Mouse (Mus musculus): ENCODE results near the gene Pcbp1.
"Not testable (repeated sequence)": the region's sequence is repeated elsewhere in the genome, so short reads cannot be mapped to it uniquely, and the experiment has no call there.

Pcbp1 gene

GRCm38 (mm10) chr6:86493469-86494263 is 32.5 kb downstream of the Pcbp1 start:
- Histone ChIP-seq H3K36me3 (ENCODE audit: control insufficient read depth, insufficient read depth, low read length, poor library complexity, severe bottlenecking) (no peaks in the 10 kb centered on the region), H3K27me3 (ENCODE audit: control insufficient read depth, insufficient read depth, low read length, poor library complexity, severe bottlenecking) (no peaks in the 10 kb centered on the region)
- peak; percentile 66 for DNase-seq (ENCODE audit: low read depth, low spot score)

DNA sequence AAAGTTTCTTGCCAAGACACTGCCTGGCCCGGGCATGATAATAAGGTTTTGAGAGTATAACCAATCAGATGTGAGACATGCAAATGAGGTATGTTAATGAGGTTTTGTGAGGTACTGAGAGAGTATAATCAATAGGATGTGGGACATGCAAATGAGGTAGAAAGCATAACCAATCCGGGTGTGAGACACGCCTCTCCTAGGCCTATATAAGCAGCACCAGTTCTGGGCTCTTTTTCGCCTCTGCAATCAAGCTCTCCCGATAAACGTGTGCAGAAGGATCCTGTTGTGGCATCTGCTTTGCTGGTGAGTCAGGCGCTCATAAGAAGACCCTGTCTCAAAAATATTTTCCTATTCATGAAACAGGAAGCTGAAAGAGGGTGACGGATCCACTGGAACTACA is 35.7 kb downstream of the Pcbp1 start:
- H3K27me3 ChIP-seq (ENCODE audit: control insufficient read depth, insufficient read depth, low read length, poor library complexity, severe bottlenecking); DNase-seq (ENCODE audit: low read depth, low spot score); H3K36me3 ChIP-seq (ENCODE audit: control insufficient read depth, insufficient read depth, low read length, poor library complexity, severe bottlenecking): not testable (repeated sequence)

GRCm38 (mm10) chr6:86489945-86490344 is 36.2 kb downstream of the Pcbp1 start:
- Histone ChIP-seq H3K36me3 (ENCODE audit: control insufficient read depth, insufficient read depth, low read length, poor library complexity, severe bottlenecking) (no peaks in the 10 kb centered on the region), H3K27me3 (ENCODE audit: control insufficient read depth, insufficient read depth, low read length, poor library complexity, severe bottlenecking) (no peaks in the 10 kb centered on the region)
- peak; percentile 41 for DNase-seq (ENCODE audit: low read depth, low spot score)

DNA sequence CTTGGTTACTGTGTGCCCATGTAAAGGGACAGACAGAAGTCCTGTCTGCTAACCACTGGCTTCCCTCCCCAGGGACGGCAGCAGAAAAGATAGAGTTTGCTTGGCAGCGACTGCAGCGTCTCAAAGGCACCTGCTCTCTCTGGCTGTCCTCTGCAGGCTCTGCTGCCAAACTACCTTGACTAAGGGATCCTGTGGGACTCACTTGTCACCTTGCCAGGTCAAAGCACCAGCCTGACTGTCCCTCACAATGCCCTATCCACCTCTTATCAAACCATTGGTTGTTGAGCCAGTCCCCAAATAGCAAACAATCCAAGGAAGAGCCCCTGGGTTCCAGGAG is 38.0 kb downstream of the Pcbp1 start:
- DNase-seq (ENCODE audit: low read depth, low spot score), result no peak
- Histone ChIP-seq H3K27me3 (ENCODE audit: control insufficient read depth, insufficient read depth, low read length, poor library complexity, severe bottlenecking) (no peaks in the 10 kb centered on the region), H3K36me3 (ENCODE audit: control insufficient read depth, insufficient read depth, low read length, poor library complexity, severe bottlenecking) (no peaks in the 10 kb centered on the region)

DNA sequence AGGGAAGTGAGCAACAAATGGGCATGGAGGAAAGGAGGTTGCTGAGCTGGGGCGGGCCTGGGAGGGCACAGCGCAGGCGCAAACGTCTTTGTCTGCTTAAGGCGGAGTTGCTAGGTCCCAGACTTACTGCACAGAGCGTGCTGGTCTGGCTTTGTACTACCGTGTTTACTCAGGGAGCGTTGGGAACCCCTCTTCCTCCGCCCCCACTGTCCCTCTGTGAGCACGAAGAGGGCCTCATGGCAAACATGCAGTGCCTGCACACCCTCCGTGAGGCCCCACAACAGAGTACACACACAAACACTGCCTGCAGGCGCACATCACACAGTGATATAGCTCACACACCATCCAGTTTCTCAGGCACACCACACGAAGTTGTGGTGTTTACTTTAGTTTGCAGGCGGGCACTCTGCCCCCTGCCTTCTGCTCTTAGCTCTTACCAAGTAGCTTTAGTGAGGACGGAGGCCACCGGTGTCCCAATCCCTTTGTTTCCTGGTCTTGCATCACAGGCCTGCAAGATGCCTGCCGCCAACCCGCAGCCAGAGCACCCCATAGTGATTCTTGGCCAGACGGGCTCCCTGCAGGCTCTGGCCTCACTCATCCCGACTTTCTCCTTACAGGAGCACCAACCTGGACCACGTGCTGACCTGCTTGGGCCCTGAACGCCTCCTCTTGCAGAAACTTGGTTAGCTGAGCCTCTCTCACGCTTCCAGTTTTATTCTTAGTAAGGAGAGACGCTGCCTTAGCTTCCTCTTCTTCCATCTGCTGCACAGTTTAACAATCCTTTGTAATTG is 38.6 kb downstream of the Pcbp1 start:
- DNase-seq (ENCODE audit: low read depth, low spot score), result peak; percentile 89
- Histone ChIP-seq H3K36me3 (ENCODE audit: control insufficient read depth, insufficient read depth, low read length, poor library complexity, severe bottlenecking) (no peaks in the 10 kb centered on the region), H3K27me3 (ENCODE audit: control insufficient read depth, insufficient read depth, low read length, poor library complexity, severe bottlenecking) (no peaks in the 10 kb centered on the region)

DNA sequence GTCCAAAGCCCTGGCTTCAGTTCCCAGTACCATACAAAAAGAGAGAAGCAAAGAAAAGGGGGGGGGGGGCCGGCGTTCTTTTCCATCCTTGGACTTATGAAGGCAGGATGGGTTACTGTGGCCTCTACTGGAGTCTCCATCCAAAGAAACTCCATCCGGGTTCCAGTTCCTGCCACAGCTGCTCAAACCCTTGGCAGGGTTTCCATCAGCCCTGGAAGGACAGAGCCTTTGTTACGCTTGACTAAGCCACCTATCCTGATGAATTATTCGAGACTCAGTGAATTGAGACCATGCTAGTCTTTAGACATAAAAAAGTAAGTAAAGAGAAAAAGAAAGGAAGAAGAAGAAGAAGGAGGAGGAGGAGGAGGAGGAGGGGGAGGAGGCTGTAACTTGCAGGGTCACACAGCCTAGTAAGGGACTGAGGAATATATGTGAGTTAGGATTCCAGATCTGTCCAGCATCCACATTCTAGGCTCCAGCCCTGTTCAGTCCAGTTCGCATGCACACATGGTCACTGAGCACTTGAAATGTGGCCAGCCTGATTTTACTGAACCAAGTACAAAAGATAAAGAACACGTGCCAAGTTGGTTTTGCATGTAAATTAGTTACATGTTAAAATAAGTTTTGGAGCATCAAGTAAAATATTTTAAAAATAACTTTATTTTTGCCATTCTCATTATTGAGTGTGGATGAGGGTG is 40.0 kb downstream of the Pcbp1 start:
- no peaks in the 10 kb centered on the region for H3K27me3 ChIP-seq (ENCODE audit: control insufficient read depth, insufficient read depth, low read length, poor library complexity, severe bottlenecking)
- DNase-seq (ENCODE audit: low read depth, low spot score), result no peak
- no peaks in the 10 kb centered on the region for H3K36me3 ChIP-seq (ENCODE audit: control insufficient read depth, insufficient read depth, low read length, poor library complexity, severe bottlenecking)

GRCm38 (mm10) chr6:86481871-86482270 is 44.2 kb downstream of the Pcbp1 start:
- Histone ChIP-seq H3K36me3 (ENCODE audit: control insufficient read depth, insufficient read depth, low read length, poor library complexity, severe bottlenecking) (no peaks in the 10 kb centered on the region), H3K27me3 (ENCODE audit: control insufficient read depth, insufficient read depth, low read length, poor library complexity, severe bottlenecking) (no peaks in the 10 kb centered on the region)
- no peak for DNase-seq (ENCODE audit: low read depth, low spot score)

- no peak for DNase-seq (ENCODE audit: low read depth, low spot score)
- H3K36me3 ChIP-seq (ENCODE audit: control insufficient read depth, insufficient read depth, low read length, poor library complexity, severe bottlenecking), result no peaks in the 10 kb centered on the region
- no peaks in the 10 kb centered on the region for H3K27me3 ChIP-seq (ENCODE audit: control insufficient read depth, insufficient read depth, low read length, poor library complexity, severe bottlenecking)
Measured at GRCm38 (mm10) chr6:86480189-86480831, 45.8 kb downstream of the Pcbp1 start.

DNA sequence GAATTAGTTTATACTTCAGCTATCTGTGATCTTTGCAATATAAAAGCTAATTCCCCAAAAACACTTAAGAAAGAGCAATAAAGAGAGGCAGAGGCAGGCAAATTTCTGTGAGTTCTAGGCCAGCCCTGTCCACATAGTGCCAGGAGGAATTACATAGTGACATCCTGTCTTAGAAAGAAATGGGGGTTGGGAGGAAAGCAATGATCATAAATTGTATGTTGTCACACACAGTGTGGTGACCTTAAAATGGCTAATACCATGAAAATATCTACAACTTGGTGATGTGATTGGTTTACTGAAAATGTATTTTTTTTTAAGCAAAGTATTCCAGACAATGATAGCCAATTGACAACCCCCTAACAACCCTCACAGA is 46.3 kb downstream of the Pcbp1 start:
- no peak for DNase-seq (ENCODE audit: low read depth, low spot score)
- Histone ChIP-seq H3K27me3 (ENCODE audit: control insufficient read depth, insufficient read depth, low read length, poor library complexity, severe bottlenecking) (no peaks in the 10 kb centered on the region), H3K36me3 (ENCODE audit: control insufficient read depth, insufficient read depth, low read length, poor library complexity, severe bottlenecking) (no peaks in the 10 kb centered on the region)

DNA sequence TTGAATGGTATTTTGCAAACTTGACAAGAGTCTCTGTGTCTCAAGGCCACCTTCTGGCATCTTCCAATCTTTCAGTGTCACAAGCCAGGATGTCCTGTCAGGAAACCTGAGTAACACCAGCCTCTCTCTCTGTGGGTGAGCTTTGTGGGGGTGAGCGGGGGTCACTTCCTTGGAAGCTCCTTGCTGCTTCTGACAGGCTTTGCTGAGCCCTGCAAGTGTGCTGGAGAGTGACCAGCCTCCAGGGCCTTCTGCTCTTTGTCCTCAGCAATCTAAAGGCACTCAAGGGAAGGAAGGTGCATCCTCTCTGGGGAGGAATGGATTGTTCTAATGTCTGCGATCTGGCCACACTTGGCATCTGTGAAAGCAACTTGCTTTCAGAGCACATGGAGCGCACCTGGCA is 46.8 kb downstream of the Pcbp1 start:
- H3K36me3 ChIP-seq (ENCODE audit: control insufficient read depth, insufficient read depth, low read length, poor library complexity, severe bottlenecking), result no peaks in the 10 kb centered on the region
- no peak for DNase-seq (ENCODE audit: low read depth, low spot score)
- H3K27me3 ChIP-seq (ENCODE audit: control insufficient read depth, insufficient read depth, low read length, poor library complexity, severe bottlenecking), result no peaks in the 10 kb centered on the region

- DNase-seq (ENCODE audit: low read depth, low spot score), result no peak
- no peaks in the 10 kb centered on the region for H3K36me3 ChIP-seq (ENCODE audit: control insufficient read depth, insufficient read depth, low read length, poor library complexity, severe bottlenecking)
- no peaks in the 10 kb centered on the region for H3K27me3 ChIP-seq (ENCODE audit: control insufficient read depth, insufficient read depth, low read length, poor library complexity, severe bottlenecking)
Measured at GRCm38 (mm10) chr6:86476931-86477330, 49.2 kb downstream of the Pcbp1 start.

- no peak for DNase-seq (ENCODE audit: low read depth, low spot score)
- H3K36me3 ChIP-seq (ENCODE audit: control insufficient read depth, insufficient read depth, low read length, poor library complexity, severe bottlenecking), result no peaks in the 10 kb centered on the region; the same call in 1 of the 2 replicates
- H3K27me3 ChIP-seq (ENCODE audit: control insufficient read depth, insufficient read depth, low read length, poor library complexity, severe bottlenecking), result no peaks in the 10 kb centered on the region
Measured at GRCm38 (mm10) chr6:86475462-86476167, 50.5 kb downstream of the Pcbp1 start.

DNA sequence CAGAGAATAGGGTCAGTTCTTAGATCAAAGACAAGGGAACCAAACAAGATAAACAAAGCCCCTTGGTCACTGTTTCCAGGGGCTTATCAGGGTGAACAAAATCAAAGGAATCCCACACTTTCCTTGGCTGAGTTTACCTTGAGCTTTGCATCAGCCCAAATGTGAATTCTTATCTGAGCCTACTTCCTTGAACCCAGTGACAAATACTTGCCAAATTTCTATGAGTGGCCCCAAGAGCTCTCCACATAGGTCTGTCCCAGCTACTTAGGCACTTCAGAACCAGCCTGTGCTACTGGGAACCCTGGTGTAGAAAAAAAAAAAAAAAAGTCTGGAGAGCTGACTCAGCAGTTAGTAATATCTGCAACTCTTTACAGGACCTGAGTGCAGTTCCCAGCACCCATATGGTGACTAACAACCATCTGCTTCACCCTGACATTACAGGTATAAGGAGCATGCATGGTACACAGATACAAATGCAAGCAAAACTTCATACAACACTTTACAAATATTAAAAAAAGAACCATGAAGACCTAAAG is 51.4 kb downstream of the Pcbp1 start:
- no peak for DNase-seq (ENCODE audit: low read depth, low spot score)
- Histone ChIP-seq H3K27me3 (ENCODE audit: control insufficient read depth, insufficient read depth, low read length, poor library complexity, severe bottlenecking) (no peaks in the 10 kb centered on the region), H3K36me3 (ENCODE audit: control insufficient read depth, insufficient read depth, low read length, poor library complexity, severe bottlenecking) (no peaks in the 10 kb centered on the region; the same call in 1 of the 2 replicates)
